Mouse (Mus musculus): ENCODE measurements around the gene Adig. TPM values are rescaled to one million over a fixed set of nuclear protein-coding genes. Genes with fewer than 3 reads are reported as not detected.

The Adig gene
- polyA plus RNA-seq, 1 experiment from 2014 or later = not detected

DNA sequence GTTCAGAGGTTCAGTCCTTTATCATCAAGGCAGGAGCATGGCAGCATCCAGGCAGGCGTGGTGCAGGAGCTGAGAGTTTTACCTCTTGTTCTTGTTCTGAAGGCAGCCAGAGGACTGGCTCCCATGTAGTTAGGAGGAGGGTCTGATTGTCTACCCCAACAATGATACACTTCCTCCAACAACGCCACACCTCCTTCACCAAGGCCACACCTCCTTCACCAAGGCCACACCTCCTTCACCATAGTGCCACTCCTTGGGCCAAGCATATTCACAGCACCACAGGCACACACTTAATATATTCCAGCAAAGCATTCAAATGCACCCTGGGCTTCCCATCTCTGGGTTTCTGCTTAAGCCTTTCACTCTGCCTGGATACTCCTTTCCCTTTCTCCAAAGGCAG, 42.9 kb downstream of the Adig start:
- Histone ChIP-seq H3K4me2 (no peak overlapping the region), H3K27me3 (peaks cover 9% of the 10 kb centered on the region; the same call in 1 of the 2 replicates), H3K4me1 (peaks cover 6% of the 10 kb centered on the region), H3K4me3 (no peak overlapping the region), H3K36me3 (no peaks in the 10 kb centered on the region), H3K27ac (no peak overlapping the region), H3K9me3 (no peaks in the 10 kb centered on the region), H3K9ac (no peak overlapping the region)
- WGBS = 72% methylated on average over 2 of the region's 2 CpGs
- ATAC-seq (ENCODE audit: insufficient number of reproducible peaks, insufficient read depth, low FRiP score, low TSS enrichment, low read depth) = no peak

DNA sequence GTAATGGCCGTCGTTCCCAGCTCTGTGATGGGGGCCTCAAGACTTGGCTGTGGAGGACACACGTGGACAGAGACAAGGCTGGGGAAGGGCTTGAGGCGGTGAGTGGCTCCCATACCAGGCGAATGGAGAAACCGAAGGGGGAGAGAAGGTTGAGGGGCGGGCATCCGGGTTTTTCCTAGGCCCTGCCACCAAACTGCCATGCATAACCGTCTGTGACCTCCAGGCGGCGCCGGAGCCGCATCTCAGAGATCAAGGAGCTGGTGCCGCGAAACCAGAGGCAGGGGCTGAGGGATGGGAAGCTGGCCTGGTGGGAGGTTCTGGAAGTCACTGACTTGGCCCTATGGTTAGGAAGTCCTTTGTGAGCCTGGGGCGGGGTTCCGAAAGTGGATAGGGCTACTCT, 44.3 kb downstream of the Adig start:
- Histone ChIP-seq H3K4me2 (peak overlapping the region; percentile 46), H3K9ac (peak overlapping the region; percentile 46), H3K9me3 (no peaks in the 10 kb centered on the region), H3K36me3 (no peaks in the 10 kb centered on the region), H3K27me3 (peaks cover 24% of the 10 kb centered on the region), H3K4me3 (no peak overlapping the region), H3K4me1 (peaks cover 6% of the 10 kb centered on the region), H3K27ac (no peak overlapping the region)
- 3% methylated on average over 17 of the region's 17 CpGs for WGBS
- no peak for ATAC-seq (ENCODE audit: insufficient number of reproducible peaks, insufficient read depth, low FRiP score, low TSS enrichment, low read depth)

DNA sequence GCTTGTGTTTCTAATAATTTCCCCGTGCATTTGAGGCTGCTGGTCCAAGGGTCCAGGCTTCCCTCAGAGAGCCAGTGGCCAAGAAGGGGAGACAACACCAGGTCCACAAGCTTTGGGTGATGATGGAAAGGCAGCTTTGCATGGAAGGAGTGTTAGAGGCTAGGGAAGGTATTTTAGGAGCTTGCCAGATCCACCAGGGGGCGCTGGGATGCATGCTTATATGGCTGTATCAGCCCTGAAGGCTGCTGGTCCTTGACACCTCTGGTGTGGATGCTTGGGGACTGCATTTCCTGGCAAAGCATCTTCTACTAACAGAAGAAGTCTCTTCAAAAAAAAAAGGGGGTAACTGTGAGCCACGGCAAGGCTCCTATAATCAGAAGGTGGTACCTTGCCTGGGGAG, 47.7 kb downstream of the Adig start:
- Histone ChIP-seq H3K27ac (no peak overlapping the region), H3K36me3 (no peaks in the 10 kb centered on the region), H3K9me3 (no peaks in the 10 kb centered on the region), H3K4me3 (no peak overlapping the region), H3K9ac (no peak overlapping the region), H3K4me2 (no peak overlapping the region), H3K27me3 (peaks cover 52% of the 10 kb centered on the region), H3K4me1 (peaks cover 6% of the 10 kb centered on the region)
- WGBS = under 1% methylated on average over 3 of the region's 3 CpGs
- no peak for ATAC-seq (ENCODE audit: insufficient number of reproducible peaks, insufficient read depth, low FRiP score, low TSS enrichment, low read depth)

DNA sequence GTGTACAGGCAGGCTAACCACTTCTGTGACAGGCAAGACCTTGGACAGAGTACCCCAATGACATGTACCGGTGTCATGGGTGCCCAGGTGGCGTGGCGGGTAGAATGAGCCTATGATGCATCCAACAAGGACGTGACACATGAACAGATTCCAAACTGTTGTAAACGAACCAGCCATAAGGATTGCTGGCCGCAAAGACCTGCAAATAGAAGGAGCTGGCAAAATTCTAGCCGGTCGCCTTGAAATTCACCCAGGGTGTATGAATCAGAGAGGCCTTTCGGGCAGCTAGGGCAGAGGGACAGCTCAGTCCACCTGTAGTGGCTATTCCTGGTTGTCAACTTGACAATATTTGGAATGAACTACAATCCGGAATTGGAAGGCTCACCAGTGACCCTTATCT, 52.0 kb downstream of the Adig start:
- 9% methylated on average over 10 of the region's 10 CpGs for WGBS
- no peak overlapping the region for H3K27ac ChIP-seq

DNA sequence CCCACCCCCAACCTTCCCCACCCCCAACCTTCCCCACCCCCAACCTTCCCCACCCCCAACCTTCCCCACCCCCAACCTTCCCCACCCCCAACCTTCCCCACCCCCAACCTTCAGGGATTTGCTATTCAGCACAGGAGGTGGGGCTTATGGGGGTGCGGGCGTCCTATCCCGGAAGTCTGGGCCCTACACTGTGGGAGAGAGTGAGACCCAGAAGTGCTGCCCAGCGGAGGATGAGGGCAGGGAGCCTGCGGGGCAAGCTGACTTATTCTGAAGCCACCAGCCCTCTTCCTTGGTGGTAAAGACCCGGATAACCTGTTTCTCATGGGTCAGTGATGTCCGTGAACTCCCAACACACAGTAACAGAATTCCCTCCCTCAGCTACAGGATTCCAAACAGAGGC, 52.8 kb downstream of the Adig start:
- Histone ChIP-seq H3K27me3 (peaks cover 57% of the 10 kb centered on the region), H3K4me3 (no peak overlapping the region), H3K27ac (no peak overlapping the region), H3K36me3 (no peaks in the 10 kb centered on the region), H3K4me1 (peaks cover 10% of the 10 kb centered on the region), H3K4me2 (peak overlapping the region; percentile 54), H3K9me3 (no peaks in the 10 kb centered on the region), H3K9ac (no peak overlapping the region)
- WGBS = 2% methylated on average over 7 of the region's 7 CpGs
- no peak for ATAC-seq (ENCODE audit: insufficient number of reproducible peaks, insufficient read depth, low FRiP score, low TSS enrichment, low read depth)

More for the DNA sequence above, 52.0 kb downstream of the Adig start:
- Histone ChIP-seq H3K27me3 (peaks cover 64% of the 10 kb centered on the region), H3K4me1 (peaks cover 10% of the 10 kb centered on the region), H3K36me3 (no peaks in the 10 kb centered on the region), H3K4me2 (no peak overlapping the region), H3K9ac (no peak overlapping the region), H3K9me3 (no peaks in the 10 kb centered on the region), H3K4me3 (no peak overlapping the region)
- no peak for ATAC-seq (ENCODE audit: insufficient number of reproducible peaks, insufficient read depth, low FRiP score, low TSS enrichment, low read depth)

DNA sequence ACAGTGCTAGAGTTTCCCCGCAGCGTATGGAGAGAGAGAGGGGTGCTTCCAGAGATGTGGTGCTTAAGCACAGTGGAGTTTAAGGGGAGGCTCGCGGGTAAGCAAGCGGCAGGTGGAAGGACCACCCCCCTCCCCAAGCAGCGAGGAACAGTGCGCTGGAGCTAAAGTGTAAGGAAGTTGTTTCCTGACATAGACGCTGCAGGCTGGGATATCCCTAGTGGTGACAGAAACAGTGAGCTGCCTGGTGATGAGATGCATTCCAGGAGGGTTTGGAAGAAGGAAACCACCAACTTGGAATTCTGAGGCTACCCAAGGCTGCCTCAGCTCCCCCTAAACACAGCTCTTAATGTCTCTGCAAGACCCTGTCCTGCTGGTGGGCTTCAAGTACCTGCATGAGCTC, 53.4 kb downstream of the Adig start:
- Histone ChIP-seq H3K27me3 (peaks cover 52% of the 10 kb centered on the region), H3K4me3 (peak overlapping the region; percentile 22; the same call in 1 of the 2 replicates), H3K36me3 (no peaks in the 10 kb centered on the region), H3K4me2 (peak overlapping the region; percentile 54), H3K4me1 (peaks cover 10% of the 10 kb centered on the region), H3K9ac (no peak overlapping the region), H3K27ac (no peak overlapping the region), H3K9me3 (no peaks in the 10 kb centered on the region)
- ATAC-seq (ENCODE audit: insufficient number of reproducible peaks, insufficient read depth, low FRiP score, low TSS enrichment, low read depth) = no peak
- under 1% methylated on average over 8 of the region's 8 CpGs for WGBS

DNA sequence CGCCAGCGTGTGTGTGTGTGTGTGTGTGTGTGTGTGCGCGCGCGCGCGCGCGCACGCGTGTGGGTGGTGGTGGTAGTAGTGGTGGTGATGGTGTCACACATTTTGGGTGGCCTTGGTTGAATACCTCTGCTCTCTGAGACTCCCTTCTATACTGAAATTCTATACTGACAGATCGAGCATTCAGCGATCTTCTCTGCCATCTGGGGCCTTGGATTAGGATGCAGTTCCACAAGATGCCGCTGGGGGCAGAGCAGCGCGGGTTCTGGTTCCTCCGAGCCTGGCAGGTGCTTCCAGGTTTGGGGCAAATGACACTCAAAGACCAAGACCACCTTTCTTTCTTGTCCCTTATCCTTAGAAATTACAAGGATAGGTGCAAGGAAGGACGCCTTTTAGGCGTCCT, 53.8 kb downstream of the Adig start:
- no peak for ATAC-seq (ENCODE audit: insufficient number of reproducible peaks, insufficient read depth, low FRiP score, low TSS enrichment, low read depth)
- Histone ChIP-seq H3K27me3 (peaks cover 48% of the 10 kb centered on the region), H3K4me1 (peaks cover 10% of the 10 kb centered on the region), H3K4me2 (peak overlapping the region; percentile 54), H3K36me3 (no peaks in the 10 kb centered on the region), H3K4me3 (peak overlapping the region; percentile 22; the same call in 1 of the 2 replicates), H3K27ac (no peak overlapping the region), H3K9ac (no peak overlapping the region), H3K9me3 (no peaks in the 10 kb centered on the region)
- 1% methylated on average over 20 of the region's 20 CpGs for WGBS

DNA sequence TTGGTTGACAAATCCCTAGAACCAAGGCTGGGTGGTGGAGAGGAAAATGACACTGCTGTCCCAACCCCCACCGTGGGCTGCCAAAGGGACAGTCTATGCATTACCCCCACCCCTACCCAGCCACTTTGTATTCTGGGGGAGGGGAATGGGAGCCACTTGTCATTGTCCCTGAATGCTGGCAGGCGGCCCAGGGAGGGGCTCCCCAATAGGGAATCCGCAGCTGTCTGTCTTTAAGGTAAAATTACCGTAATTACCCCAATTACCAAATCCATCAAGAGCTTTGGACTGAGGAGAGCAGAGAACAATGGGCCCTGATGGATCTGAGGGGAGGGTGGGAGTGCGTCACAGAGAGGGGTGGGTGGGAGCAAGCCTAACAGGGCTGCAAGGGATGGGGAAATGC, 54.3 kb downstream of the Adig start:
- no peak for ATAC-seq (ENCODE audit: insufficient number of reproducible peaks, insufficient read depth, low FRiP score, low TSS enrichment, low read depth)
- H3K9me3 ChIP-seq = no peaks in the 10 kb centered on the region
- no peak overlapping the region for H3K4me2 ChIP-seq
- H3K4me1 ChIP-seq = peaks cover 10% of the 10 kb centered on the region
- H3K36me3 ChIP-seq = no peaks in the 10 kb centered on the region
- no peak overlapping the region for H3K27ac ChIP-seq
- WGBS = 3% methylated on average over 5 of the region's 5 CpGs
- no peak overlapping the region for H3K9ac ChIP-seq
- H3K27me3 ChIP-seq = peaks cover 44% of the 10 kb centered on the region
- H3K4me3 ChIP-seq = no peak overlapping the region

Other genes starting within 250 kb of the Adig start
- gene Bpi, start 244.5 kb upstream of the Adig start, polyA plus RNA-seq (2015; fragmentation: Nextera tagmentation; extraction: Ambion mirVana) = not detected in 2 replicates
- gene Lbp, start 196.1 kb upstream of the Adig start, polyA plus RNA-seq (2015; fragmentation: Nextera tagmentation; extraction: Ambion mirVana) = 4.2 and 6.0 TPM in 2 replicates
- gene Snhg11, start 127.0 kb upstream of the Adig start, polyA plus RNA-seq (2015; fragmentation: Nextera tagmentation; extraction: Ambion mirVana) = 9.8 and 13.1 TPM in 2 replicates
- gene Ralgapb, start 92.8 kb upstream of the Adig start, polyA plus RNA-seq (2015; fragmentation: Nextera tagmentation; extraction: Ambion mirVana) = 19.1 and 21.6 TPM in 2 replicates
- 1.3 TPM in 2 replicates for gene Arhgap40, start 10.2 kb downstream of the Adig start, polyA plus RNA-seq (2015; fragmentation: Nextera tagmentation; extraction: Ambion mirVana)
- not detected in 2 replicates for gene Slc32a1, start 108.2 kb downstream of the Adig start, polyA plus RNA-seq (2015; fragmentation: Nextera tagmentation; extraction: Ambion mirVana)
- gene Actr5, start 122.3 kb downstream of the Adig start, polyA plus RNA-seq (2015; fragmentation: Nextera tagmentation; extraction: Ambion mirVana) = 13.1 and 13.5 TPM in 2 replicates
- 3.2 and 3.6 TPM in 2 replicates for gene Ppp1r16b, start 162.8 kb downstream of the Adig start, polyA plus RNA-seq (2015; fragmentation: Nextera tagmentation; extraction: Ambion mirVana)

Data from embryonic facial prominence, embryonic 13.5 days (tissue).